8 mouse cellular contexts compared by ENCODE assay signal in genomic region chr14:56887514-56887880, GRCm38 (mm10). TPM values are rescaled to one million over a fixed set of nuclear protein-coding genes. Genes with fewer than 3 reads are reported as not detected.
A peak's percentile ranks its signal among the peaks of the same experiment; 100 is the strongest.
DNase-seq lines count a peak whose midpoint lies in the region; ATAC-seq and TF ChIP-seq lines count a peak whose summit lies in the region.

No protein-coding gene starts in this region.

- ATAC-seq in heart, embryonic 11.5 days (replicated peaks; ENCODE audit: insufficient number of reproducible peaks, low FRiP score, low TSS enrichment): no peak
- ATAC-seq in liver, embryonic 15.5 days (ENCODE audit: insufficient read depth): no peak

- peaks cover 38% of the 10 kb centered on the region for H3K79me2 ChIP-seq in CH12.LX (replicated peaks; ENCODE audit: control insufficient read depth, extremely low read depth, insufficient read depth, poor library complexity, severe bottlenecking)

- dilution Hi-C loops in CH12.LX (cut with MboI; ENCODE audit: extremely low pct_ligation_motif_present, extremely low pct_unique_long_range_greater_than_20kb, low sequenced_read_pairs): no loop called here

- 0% methylated on average over 3 of the region's 3 CpGs for WGBS in heart, embryonic 11.5 days (ENCODE audit: insufficient replicate concordance)
- WGBS in liver, embryonic 15.5 days (ENCODE audit: insufficient replicate concordance): 0% methylated on average over 3 of the region's 3 CpGs

- in situ Hi-C loops in CH12.LX (cut with MboI; ENCODE audit: low pct_ligation_motif_present, low pct_unique_long_range_greater_than_20kb, low sequenced_read_pairs): no loop called here

- DNase-seq in heart, adult 9 months (ENCODE audit: low spot score in 2 of 2): no peak
- DNase-seq in CH12.LX (ENCODE audit: extremely low read depth): no peak
- peak; percentile 20 for DNase-seq in fibroblast of lung, adult 2 months (ENCODE audit: low read depth)
- DNase-seq in frontal cortex, postnatal 10 days (ENCODE audit: low spot score in 2 of 2): no peak
- no peak for DNase-seq in adrenal gland, adult 8-10 months
- no peak for DNase-seq in left cerebral cortex, postnatal 25 days (ENCODE audit: low spot score in 2 of 2)

- peak overlapping the region; percentile 85 for H3K4me3 ChIP-seq in heart, embryonic 11.5 days (ENCODE audit: low read depth, low read length)
- peak overlapping the region; percentile 86 to 100 (median 93) for H3K4me3 ChIP-seq in CH12.LX (replicated peaks in 1 of 3; ENCODE audit: low read depth in 2 of 3, low read length in 2 of 3, poor library complexity in 1 of 3)
- peak overlapping the region; percentile 84 for H3K4me3 ChIP-seq in liver, embryonic 15.5 days (replicated peaks)

- H3K36me3 ChIP-seq in heart, embryonic 11.5 days (ENCODE audit: control insufficient read depth, insufficient read depth, low read length): peaks cover 7% of the 10 kb centered on the region; the same call in 1 of the 2 replicates
- peaks cover 2 to 27% of the 10 kb centered on the region in 2 experiments for H3K36me3 ChIP-seq in CH12.LX (replicated peaks in 1 of 2; ENCODE audit: control insufficient read depth in 1 of 2, insufficient read depth in 1 of 2, low read length in 1 of 2)
- H3K36me3 ChIP-seq in liver, embryonic 15.5 days (replicated peaks): peaks cover 10% of the 10 kb centered on the region; the same call in 1 of the 2 replicates

- no peak for TF ChIP-seq RAD21 in CH12.LX (IDR thresholded peaks at IDR 0.05; ENCODE audit: low read depth, low read length)

- TF ChIP-seq CTCF in CH12.LX (conservative IDR thresholded peaks at IDR 0.05 in 1 of 2, IDR thresholded peaks at IDR 0.05 in 1 of 2; ENCODE audit: low read depth in 2 of 2, low read length in 2 of 2): no peak

- H3K27ac ChIP-seq in heart, embryonic 11.5 days (ENCODE audit: low read depth, low read length): peak overlapping the region; percentile 99
- peak overlapping the region; percentile 86 for H3K27ac ChIP-seq in CH12.LX (ENCODE audit: insufficient read depth, low read depth)
- peak overlapping the region; percentile 93 for H3K27ac ChIP-seq in liver, embryonic 15.5 days (replicated peaks)

- intact Hi-C loops in left cerebral cortex, postnatal 25 days (cut with DNase I): loop anchor here (2.0 kb wide), 2 partner anchors 77 to 109 kb away; partner anchors contain the start of genes Pspc1 and Zmym5

- H3K4me1 ChIP-seq in heart, embryonic 11.5 days (ENCODE audit: control insufficient read depth, insufficient read depth, low read length): peaks cover 4% of the 10 kb centered on the region; the same call in 1 of the 2 replicates
- peaks cover 3 to 22% of the 10 kb centered on the region in 2 experiments; a peak in 2 of 4 replicates for H3K4me1 ChIP-seq in CH12.LX (ENCODE audit: control insufficient read depth in 1 of 2, insufficient read depth in 2 of 2)
- peaks cover 23% of the 10 kb centered on the region for H3K4me1 ChIP-seq in liver, embryonic 15.5 days (replicated peaks)

- no peaks in the 10 kb centered on the region for H3K27me3 ChIP-seq in heart, embryonic 11.5 days (ENCODE audit: control insufficient read depth, insufficient read depth, low read length)
- H3K27me3 ChIP-seq in CH12.LX (replicated peaks): no peaks in the 10 kb centered on the region
- no peaks in the 10 kb centered on the region for H3K27me3 ChIP-seq in liver, embryonic 15.5 days

- no peaks in the 10 kb centered on the region for H3K9me3 ChIP-seq in heart, embryonic 11.5 days (replicated peaks; ENCODE audit: control insufficient read depth, low read length)
- no peaks in the 10 kb centered on the region for H3K9me3 ChIP-seq in CH12.LX (replicated peaks; ENCODE audit: low read length)
- no peaks in the 10 kb centered on the region for H3K9me3 ChIP-seq in liver, embryonic 15.5 days (replicated peaks)

- H3K9ac ChIP-seq in heart, embryonic 11.5 days (ENCODE audit: low read depth, low read length): peak overlapping the region; percentile 97
- peak overlapping the region; percentile 97 for H3K9ac ChIP-seq in CH12.LX (ENCODE audit: insufficient read depth, low read depth)
- peak overlapping the region; percentile 78 for H3K9ac ChIP-seq in liver, embryonic 15.5 days

- peak overlapping the region; percentile 72 for H3K4me2 ChIP-seq in heart, embryonic 11.5 days
- peak overlapping the region; percentile 83 for H3K4me2 ChIP-seq in CH12.LX (ENCODE audit: insufficient read depth, low read depth, poor library complexity, severe bottlenecking)
- peak overlapping the region; percentile 92 for H3K4me2 ChIP-seq in liver, embryonic 15.5 days

- no peak for TF ChIP-seq POLR2A in CH12.LX (IDR thresholded peaks at IDR 0.05; ENCODE audit: low read depth, low read length)

- no peak for TF ChIP-seq EP300 in CH12.LX (IDR thresholded peaks at IDR 0.05; ENCODE audit: low read length)

TF ChIP-seq in CH12.LX, 34 proteins besides CTCF, POLR2A, EP300 and RAD21:
- no peak for TF ChIP-seq E2F4 (IDR thresholded peaks at IDR 0.05; ENCODE audit: insufficient replicate concordance, low read depth, low read length)
- 0 out of 2 replicates have a peak, but pooled peaks have one; percentile 8 for TF ChIP-seq CHD1 (IDR thresholded peaks at IDR 0.05; ENCODE audit: low read depth, low read length)
- TF ChIP-seq MAZ (IDR thresholded peaks at IDR 0.05; ENCODE audit: low read depth, low read length): no peak
- no peak for TF ChIP-seq GABPA (IDR thresholded peaks at IDR 0.05; ENCODE audit: insufficient replicate concordance, low read depth, low read length)
- TF ChIP-seq USF2 (conservative IDR thresholded peaks at IDR 0.05; ENCODE audit: low read depth, low read length): no peak
- no peak for TF ChIP-seq NELFE (IDR thresholded peaks at IDR 0.05; ENCODE audit: low read depth, low read length)
- TF ChIP-seq HCFC1 (IDR thresholded peaks at IDR 0.05; ENCODE audit: low read depth, low read length): no peak
- no peak for TF ChIP-seq SMC3 (IDR thresholded peaks at IDR 0.05; ENCODE audit: low read depth, low read length)
- TF ChIP-seq BHLHE40 (IDR thresholded peaks at IDR 0.05; ENCODE audit: low read depth, low read length): no peak
- no peak for TF ChIP-seq ZMIZ1 (IDR thresholded peaks at IDR 0.05; ENCODE audit: low read depth, low read length)
- TF ChIP-seq NRF1 (IDR thresholded peaks at IDR 0.05; ENCODE audit: low read depth, low read length): no peak
- no peak for TF ChIP-seq UBTF (IDR thresholded peaks at IDR 0.05; ENCODE audit: low read depth, low read length)
- TF ChIP-seq JUND (conservative IDR thresholded peaks at IDR 0.05; ENCODE audit: low read depth, low read length): no peak
- TF ChIP-seq MXI1 (IDR thresholded peaks at IDR 0.05; ENCODE audit: low read depth, low read length): 0 out of 2 replicates have a peak, but pooled peaks have one; percentile 6
- TF ChIP-seq ZKSCAN1 (IDR thresholded peaks at IDR 0.05; ENCODE audit: borderline replicate concordance, low read depth, low read length): no peak
- no peak for TF ChIP-seq MYC (IDR thresholded peaks at IDR 0.05; ENCODE audit: low read depth, low read length)
- no peak for TF ChIP-seq SIN3A (IDR thresholded peaks at IDR 0.05; ENCODE audit: low read length)
- TF ChIP-seq ZNF384 (IDR thresholded peaks at IDR 0.05; ENCODE audit: low read depth, low read length): peak; percentile 57; the same call in 1 of the 2 replicates
- no peak for TF ChIP-seq MAX (IDR thresholded peaks at IDR 0.05; ENCODE audit: low read length)
- no peak for TF ChIP-seq IRF4 (IDR thresholded peaks at IDR 0.05; ENCODE audit: low read depth, low read length)

RNA-seq across cellular contexts. Expression of gene Zmym2, which starts 1.0 kb away (rescaled TPM):
- 32.0 and 33.6 TPM in 2 replicates for polyA plus RNA-seq in heart, embryonic 11.5 days (2014; fragmentation: Nextera tagmentation; extraction: Ambion mirVana)
- total RNA-seq in CH12.LX (2012; rRNA removed) (13.4 and 15.1 TPM in 2 replicates), CH12.LX (2014; rRNA removed) (21.1 and 23.0 TPM in 2 replicates)
- 34.9 and 40.5 TPM in 2 replicates for polyA plus RNA-seq in CH12.LX (2012; ENCODE audit: insufficient read length, low read depth)
- polyA plus RNA-seq in liver, embryonic 15.5 days (2015; fragmentation: Nextera tagmentation; extraction: Ambion mirVana): 4.6 and 7.9 TPM in 2 replicates
- total RNA-seq in adrenal gland, adult 8-10 months (2022): 10 to 100 TPM; 50.4 to 84.7 (median 63.2) TPM
- total RNA-seq in left cerebral cortex, postnatal 25 days (2021): 100 to 1,000 TPM in 1 of 2 experiments, 10 to 100 TPM in 1; 91.1 to 101 TPM
